Mouse (Mus musculus) layer of hippocampus, postnatal 14 days (tissue): Measurements from ENCODE around the gene Cyp2e1. TPM values are rescaled to one million over a fixed set of nuclear protein-coding genes. Genes with fewer than 3 reads are reported as not detected.
"Not testable (repeated sequence)": the region's sequence is repeated elsewhere in the genome, so short reads cannot be mapped to it uniquely, and the experiment has no call there.

Experiments
- DNase-seq, 2 experiments: peaks; one replicate each; pipeline ENCODE4 v3.0.0; 2021 to 2022; ENCODE audit warnings: low spot score in 2 of 2, mixed read lengths in 1 of 2
- long read RNA-seq, 2 experiments: library from polyadenylated mRNA; stranded (forward); transcript quantifications; one replicate each; pipeline ENCODE4 v2.0.0; 2021
- total RNA-seq, 2 experiments: library from RNA; stranded (reverse); gene quantifications; 2 replicates each; pipeline ENCODE4 v1.2.3; 2021

The Cyp2e1 gene
- not detected for total RNA-seq
- long read RNA-seq, experiment 1: 0 reads
- long read RNA-seq, experiment 2, partial matches to known transcripts: 0 of 1 reads
- long read RNA-seq, experiment 2, other reads (novel, unspliced or antisense): 1 of 1 reads

GRCm38 (mm10) chr7:140763447-140764020 is at the start of gene Cyp2e1:
Gene Cyp2e1, plus strand, starts transcription at chr7:140763739.
- DNase-seq: no peak

GRCm38 (mm10) chr7:140717155-140718055 is 46.1 kb upstream of the Cyp2e1 start:
- no peak for DNase-seq

GRCm38 (mm10) chr7:140721095-140721494 is 42.4 kb upstream of the Cyp2e1 start:
- DNase-seq: no peak

- no peak for DNase-seq
These were observed 38.0 kb upstream of the Cyp2e1 start for GRCm38 (mm10) chr7:140725558-140725957.

GRCm38 (mm10) chr7:140733162-140733561 is 30.4 kb upstream of the Cyp2e1 start:
- no peak for DNase-seq

- DNase-seq: peak in 1 of 2 experiments; percentile 7
These were observed 16.1 kb upstream of the Cyp2e1 start for GRCm38 (mm10) chr7:140747402-140747801.

- DNase-seq: peak in 1 of 2 experiments; percentile 59
These were observed 15.3 kb upstream of the Cyp2e1 start for GRCm38 (mm10) chr7:140748116-140748826.

- DNase-seq: no peak
These were observed 14.7 kb upstream of the Cyp2e1 start for GRCm38 (mm10) chr7:140748827-140749160.

GRCm38 (mm10) chr7:140754556-140754955 is 9.0 kb upstream of the Cyp2e1 start:
- DNase-seq: no peak

GRCm38 (mm10) chr7:140756151-140756854 is 7.2 kb upstream of the Cyp2e1 start:
- peak in 1 of 2 experiments; percentile 22 for DNase-seq

- no peak for DNase-seq
These were observed 2.9 kb upstream of the Cyp2e1 start for GRCm38 (mm10) chr7:140760647-140761046.

GRCm38 (mm10) chr7:140765391-140765790 is 1.9 kb downstream of the Cyp2e1 start:
- DNase-seq: not testable (repeated sequence)

- no peak for DNase-seq
These were observed 2.6 kb downstream of the Cyp2e1 start for GRCm38 (mm10) chr7:140765888-140766739.

- no peak for DNase-seq
These were observed 17.0 kb downstream of the Cyp2e1 start for GRCm38 (mm10) chr7:140780548-140780947.

GRCm38 (mm10) chr7:140787406-140788052 is 24.0 kb downstream of the Cyp2e1 start, which contains the start of gene Syce1:
Gene Syce1, minus strand, starts transcription at chr7:140787852.
- DNase-seq: no peak

GRCm38 (mm10) chr7:140788053-140788435 is 24.5 kb downstream of the Cyp2e1 start:
- DNase-seq: no peak

GRCm38 (mm10) chr7:140793541-140793940 is 30.0 kb downstream of the Cyp2e1 start:
- DNase-seq: no peak

- no peak for DNase-seq
These were observed 34.1 kb downstream of the Cyp2e1 start for GRCm38 (mm10) chr7:140797619-140798018.

- DNase-seq: no peak
These were observed 34.7 kb downstream of the Cyp2e1 start for GRCm38 (mm10) chr7:140798212-140798611.
